Mouse (Mus musculus): ENCODE results near the gene Olfr1086. TPM values are rescaled to one million over a fixed set of nuclear protein-coding genes. Genes with fewer than 3 reads are reported as not detected.
"Not testable (repeated sequence)": the region's sequence is repeated elsewhere in the genome, so short reads cannot be mapped to it uniquely, and the experiment has no call there.

Gene Olfr1086
- not detected in 2 replicates for polyA plus RNA-seq (2014; fragmentation: Nextera tagmentation; extraction: Ambion mirVana)

- Histone ChIP-seq H3K4me2 (ENCODE audit: low read length) (no peak within 1 kb of the TSS), H3K27me3 (replicated peaks; ENCODE audit: control insufficient read depth, insufficient read depth, low read length) (no peaks in the 10 kb centered on the region), H3K4me3 (ENCODE audit: low read depth, low read length) (no peak within 1 kb of the TSS), H3K27ac (ENCODE audit: low read depth) (no peak within 1 kb of the TSS), H3K4me1 (replicated peaks; ENCODE audit: control insufficient read depth, insufficient read depth, low read length) (no peaks in the 10 kb centered on the region), H3K36me3 (ENCODE audit: control insufficient read depth, insufficient read depth, low read length) (no peaks in the 10 kb centered on the region), H3K9me3 (ENCODE audit: control insufficient read depth, low read length) (no peaks in the 10 kb centered on the region), H3K9ac (ENCODE audit: low read length) (no peak within 1 kb of the TSS)
- DNase-seq (ENCODE audit: low spot score) (no peak), ATAC-seq (replicated peaks; ENCODE audit: low FRiP score, low TSS enrichment, low read depth) (no peak)
- 84% methylated on average over 2 of the region's 2 CpGs for WGBS
Measured at GRCm38 (mm10) chr2:86679992-86680391, at the start of gene Olfr1086. Gene Olfr1086 (minus strand): TSS chr2:86680092.

GRCm38 (mm10) chr2:86698295-86698694 is 18.4 kb upstream of the Olfr1086 start, which contains the start of gene Olfr1087:
Gene Olfr1087 (minus strand): TSS chr2:86698395.
- Histone ChIP-seq H3K27me3 (replicated peaks; ENCODE audit: control insufficient read depth, insufficient read depth, low read length) (no peaks in the 10 kb centered on the region), H3K4me2 (ENCODE audit: low read length) (no peak within 1 kb of the TSS), H3K36me3 (ENCODE audit: control insufficient read depth, insufficient read depth, low read length) (no peaks in the 10 kb centered on the region), H3K4me3 (ENCODE audit: low read depth, low read length) (no peak within 1 kb of the TSS), H3K9me3 (ENCODE audit: control insufficient read depth, low read length) (no peaks in the 10 kb centered on the region), H3K27ac (ENCODE audit: low read depth) (no peak within 1 kb of the TSS), H3K4me1 (replicated peaks; ENCODE audit: control insufficient read depth, insufficient read depth, low read length) (no peaks in the 10 kb centered on the region), H3K9ac (ENCODE audit: low read length) (no peak within 1 kb of the TSS)
- no peak for ATAC-seq (replicated peaks; ENCODE audit: low FRiP score, low TSS enrichment, low read depth)
- no peak for DNase-seq (ENCODE audit: low spot score)

GRCm38 (mm10) chr2:86661919-86662318 is 18.0 kb downstream of the Olfr1086 start, which contains the start of gene Olfr1085:
Gene Olfr1085 (minus strand): TSS chr2:86662019.
- Histone ChIP-seq H3K27ac (ENCODE audit: low read depth) (no peak within 1 kb of the TSS), H3K4me1 (replicated peaks; ENCODE audit: control insufficient read depth, insufficient read depth, low read length) (no peaks in the 10 kb centered on the region), H3K27me3 (replicated peaks; ENCODE audit: control insufficient read depth, insufficient read depth, low read length) (no peaks in the 10 kb centered on the region), H3K9ac (ENCODE audit: low read length) (no peak within 1 kb of the TSS), H3K4me2 (ENCODE audit: low read length) (no peak within 1 kb of the TSS), H3K4me3 (ENCODE audit: low read depth, low read length) (no peak within 1 kb of the TSS), H3K9me3 (ENCODE audit: control insufficient read depth, low read length) (no peaks in the 10 kb centered on the region), H3K36me3 (ENCODE audit: control insufficient read depth, insufficient read depth, low read length) (no peaks in the 10 kb centered on the region)
- 32% methylated on average over 1 of the region's 1 CpGs for WGBS
- ATAC-seq (replicated peaks; ENCODE audit: low FRiP score, low TSS enrichment, low read depth) (no peak), DNase-seq (ENCODE audit: low spot score) (no peak)

- not testable (repeated sequence) for H3K4me3 ChIP-seq (ENCODE audit: low read depth, low read length); ATAC-seq (replicated peaks; ENCODE audit: low FRiP score, low TSS enrichment, low read depth); H3K4me1 ChIP-seq (replicated peaks; ENCODE audit: control insufficient read depth, insufficient read depth, low read length); H3K36me3 ChIP-seq (ENCODE audit: control insufficient read depth, insufficient read depth, low read length); H3K9ac ChIP-seq (ENCODE audit: low read length); H3K27me3 ChIP-seq (replicated peaks; ENCODE audit: control insufficient read depth, insufficient read depth, low read length); DNase-seq (ENCODE audit: low spot score); H3K9me3 ChIP-seq (ENCODE audit: control insufficient read depth, low read length); H3K4me2 ChIP-seq (ENCODE audit: low read length); H3K27ac ChIP-seq (ENCODE audit: low read depth)
- 90% methylated on average over 1 of the region's 1 CpGs for WGBS
Measured at GRCm38 (mm10) chr2:86639625-86640024, 40.3 kb downstream of the Olfr1086 start, which contains the start of gene Olfr1084. Gene Olfr1084 (minus strand): TSS chr2:86639725.

Other genes with a start within 250 kb of the Olfr1086 start
- not detected in 2 replicates for gene Olfr1065, start 229.5 kb downstream of the Olfr1086 start, polyA plus RNA-seq (2014; fragmentation: Nextera tagmentation; extraction: Ambion mirVana)
- not detected in 2 replicates for gene Olfr1066, start 223.8 kb downstream of the Olfr1086 start, polyA plus RNA-seq (2014; fragmentation: Nextera tagmentation; extraction: Ambion mirVana)
- not detected in 2 replicates for gene Olfr228, start 192.7 kb downstream of the Olfr1086 start, polyA plus RNA-seq (2014; fragmentation: Nextera tagmentation; extraction: Ambion mirVana)
- not detected in 2 replicates for gene Olfr1076, start 171.6 kb downstream of the Olfr1086 start, polyA plus RNA-seq (2014; fragmentation: Nextera tagmentation; extraction: Ambion mirVana)
- gene Olfr1079, start 137.6 kb downstream of the Olfr1086 start, polyA plus RNA-seq (2014; fragmentation: Nextera tagmentation; extraction: Ambion mirVana) = not detected in 2 replicates
- gene Olfr1080, start 121.9 kb downstream of the Olfr1086 start, polyA plus RNA-seq (2014; fragmentation: Nextera tagmentation; extraction: Ambion mirVana) = not detected in 2 replicates
- gene Olfr1082, start 81.1 kb downstream of the Olfr1086 start, polyA plus RNA-seq (2014; fragmentation: Nextera tagmentation; extraction: Ambion mirVana) = not detected in 2 replicates
- not detected in 2 replicates for gene Olfr1084, start 40.4 kb downstream of the Olfr1086 start, polyA plus RNA-seq (2014; fragmentation: Nextera tagmentation; extraction: Ambion mirVana)
- gene Olfr1085, start 18.1 kb downstream of the Olfr1086 start, polyA plus RNA-seq (2014; fragmentation: Nextera tagmentation; extraction: Ambion mirVana) = not detected in 2 replicates
- not detected in 2 replicates for gene Olfr1087, start 18.3 kb upstream of the Olfr1086 start, polyA plus RNA-seq (2014; fragmentation: Nextera tagmentation; extraction: Ambion mirVana)
- not detected in 2 replicates for gene Olfr1089, start 53.6 kb upstream of the Olfr1086 start, polyA plus RNA-seq (2014; fragmentation: Nextera tagmentation; extraction: Ambion mirVana)
- not detected in 2 replicates for gene Olfr1090, start 78.9 kb upstream of the Olfr1086 start, polyA plus RNA-seq (2014; fragmentation: Nextera tagmentation; extraction: Ambion mirVana)
- gene Olfr1093, start 102.4 kb upstream of the Olfr1086 start, polyA plus RNA-seq (2014; fragmentation: Nextera tagmentation; extraction: Ambion mirVana) = not detected in 2 replicates
- gene Olfr141, start 129.9 kb upstream of the Olfr1086 start, polyA plus RNA-seq (2014; fragmentation: Nextera tagmentation; extraction: Ambion mirVana) = not detected in 2 replicates
- not detected in 2 replicates for gene Olfr1094, start 144.6 kb upstream of the Olfr1086 start, polyA plus RNA-seq (2014; fragmentation: Nextera tagmentation; extraction: Ambion mirVana)
- gene Olfr1095, start 171.6 kb upstream of the Olfr1086 start, polyA plus RNA-seq (2014; fragmentation: Nextera tagmentation; extraction: Ambion mirVana) = not detected in 2 replicates
- not detected in 2 replicates for gene Gm13723, start 194.7 kb upstream of the Olfr1086 start, polyA plus RNA-seq (2014; fragmentation: Nextera tagmentation; extraction: Ambion mirVana)
- not detected in 2 replicates for gene Olfr1097, start 212.1 kb upstream of the Olfr1086 start, polyA plus RNA-seq (2014; fragmentation: Nextera tagmentation; extraction: Ambion mirVana)
- not detected in 2 replicates for gene Olfr1098, start 244.5 kb upstream of the Olfr1086 start, polyA plus RNA-seq (2014; fragmentation: Nextera tagmentation; extraction: Ambion mirVana)

All from intestine, embryonic 14.5 days (tissue).